Mouse (Mus musculus): ENCODE measurements at regions not wholly inside any gene's neighbourhood (a gene's known extent, or its start where the extent isn't known, plus 50 kb on each side); places are given as distances from the start of the nearest gene placed in this dataset.
A peak's percentile ranks its signal among the peaks of the same experiment; 100 is the strongest.

DNA sequence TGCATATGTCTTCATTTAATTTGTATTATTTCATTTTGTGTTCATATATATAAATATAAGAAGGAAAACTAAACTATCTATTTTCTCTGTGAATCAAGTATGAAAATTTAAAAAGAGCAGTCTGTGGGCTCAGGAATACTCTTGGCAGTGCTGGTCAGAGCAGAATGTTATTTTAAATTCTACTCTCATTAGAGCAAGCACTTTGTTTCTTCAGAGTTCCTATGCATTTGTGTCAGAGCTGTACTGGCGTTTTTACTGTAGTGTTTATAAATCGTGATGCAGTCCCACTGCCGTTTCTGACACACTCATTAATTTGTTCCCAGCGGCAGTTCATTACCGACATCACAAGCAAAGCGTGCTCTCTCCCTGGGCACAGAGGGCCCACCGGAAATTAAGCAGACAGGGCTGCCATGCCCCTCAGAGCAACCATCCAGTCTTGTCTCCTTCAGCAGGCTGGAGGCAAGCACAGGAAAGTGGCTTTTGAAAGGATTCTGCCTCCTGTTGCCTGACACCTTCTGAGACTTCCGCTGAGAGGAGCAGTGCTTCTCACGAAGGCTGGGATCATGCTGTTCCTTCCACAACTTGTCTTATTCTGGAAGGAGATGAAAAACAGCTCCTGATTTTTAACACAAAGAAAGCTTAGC lies 272.8 kb upstream of the Sptlc3 start:
- Histone ChIP-seq H3K27ac (ENCODE audit: low read depth) (peak overlapping the region; percentile 48; the same call in 1 of the 2 replicates), H3K36me3 (ENCODE audit: insufficient read depth) (no peaks in the 10 kb centered on the region), H3K27me3 (ENCODE audit: insufficient read depth, low read length) (no peaks in the 10 kb centered on the region), H3K4me2 (peak overlapping the region; percentile 47), H3K9me3 (ENCODE audit: low read depth, low read length) (no peaks in the 10 kb centered on the region), H3K4me3 (ENCODE audit: low read depth, low read length) (no peak overlapping the region), H3K9ac (no peak overlapping the region; the same call in 1 of the 2 replicates), H3K4me1 (ENCODE audit: insufficient read depth) (no peaks in the 10 kb centered on the region)
- DNase-seq (peak; percentile 70), ATAC-seq (ENCODE audit: insufficient read depth) (peak; percentile 87)
- no peak for TF ChIP-seq CTCF (IDR thresholded peaks at IDR 0.05; ENCODE audit: low read depth)
- WGBS: 19% methylated on average over 9 of the region's 9 CpGs

DNA sequence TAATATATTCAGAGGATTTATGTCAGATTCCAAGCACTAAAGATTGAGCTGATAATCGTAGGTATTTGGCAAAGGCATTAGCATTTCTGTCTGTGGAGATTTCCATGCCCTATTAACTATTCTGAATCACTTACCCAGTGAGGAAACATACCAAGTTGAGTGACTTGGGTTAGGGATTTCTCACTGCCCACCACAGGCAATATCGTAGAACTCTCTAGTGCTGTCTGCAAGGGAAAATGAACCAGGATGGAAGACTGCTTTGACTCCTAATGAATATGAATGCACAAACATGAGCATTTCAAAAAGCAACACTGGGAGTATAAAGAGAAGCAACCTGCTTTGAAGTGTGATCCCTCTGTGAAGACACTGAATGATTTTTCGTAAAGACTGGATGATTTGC lies 263.3 kb upstream of the Sptlc3 start:
- H3K4me2 ChIP-seq: no peak overlapping the region
- H3K4me3 ChIP-seq (ENCODE audit: low read depth, low read length): no peak overlapping the region
- ATAC-seq (ENCODE audit: insufficient read depth): no peak
- H3K9ac ChIP-seq: no peak overlapping the region
- H3K9me3 ChIP-seq (ENCODE audit: low read depth, low read length): no peaks in the 10 kb centered on the region
- no peak overlapping the region for H3K27ac ChIP-seq (ENCODE audit: low read depth)
- no peaks in the 10 kb centered on the region for H3K4me1 ChIP-seq (ENCODE audit: insufficient read depth)
- no peaks in the 10 kb centered on the region for H3K36me3 ChIP-seq (ENCODE audit: insufficient read depth)
- WGBS: 68% methylated on average over 3 of the region's 3 CpGs
- DNase-seq: no peak
- no peaks in the 10 kb centered on the region for H3K27me3 ChIP-seq (ENCODE audit: insufficient read depth, low read length)
- TF ChIP-seq CTCF (IDR thresholded peaks at IDR 0.05; ENCODE audit: low read depth): no peak

DNA sequence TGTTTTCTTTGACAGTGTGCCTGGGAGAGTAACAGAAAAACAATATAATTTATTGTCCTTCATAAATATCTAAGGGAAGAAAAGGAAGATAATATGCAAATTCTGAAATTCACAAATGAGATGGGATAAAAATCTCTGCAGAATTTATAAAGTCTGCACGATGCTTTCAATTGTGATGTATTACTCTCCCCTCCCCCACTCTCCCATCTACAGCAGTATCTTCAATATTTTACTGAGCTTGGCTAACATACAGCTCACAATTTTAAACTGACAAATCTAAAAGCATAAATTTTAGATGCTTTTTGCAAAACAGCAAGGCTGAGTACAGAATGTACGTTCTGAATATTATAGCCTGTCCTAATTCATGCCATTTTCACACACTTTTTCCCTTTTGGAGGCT lies 243.6 kb upstream of the Sptlc3 start:
- TF ChIP-seq CTCF (IDR thresholded peaks at IDR 0.05; ENCODE audit: low read depth): no peak
- Histone ChIP-seq H3K9me3 (ENCODE audit: low read depth, low read length) (no peaks in the 10 kb centered on the region), H3K36me3 (ENCODE audit: insufficient read depth) (no peaks in the 10 kb centered on the region), H3K27ac (ENCODE audit: low read depth) (no peak overlapping the region), H3K4me1 (ENCODE audit: insufficient read depth) (no peaks in the 10 kb centered on the region), H3K27me3 (ENCODE audit: insufficient read depth, low read length) (no peaks in the 10 kb centered on the region), H3K9ac (no peak overlapping the region), H3K4me3 (ENCODE audit: low read depth, low read length) (no peak overlapping the region), H3K4me2 (no peak overlapping the region)
- ATAC-seq (ENCODE audit: insufficient read depth) (no peak), DNase-seq (no peak)
- 54% methylated on average over 2 of the region's 2 CpGs for WGBS

DNA sequence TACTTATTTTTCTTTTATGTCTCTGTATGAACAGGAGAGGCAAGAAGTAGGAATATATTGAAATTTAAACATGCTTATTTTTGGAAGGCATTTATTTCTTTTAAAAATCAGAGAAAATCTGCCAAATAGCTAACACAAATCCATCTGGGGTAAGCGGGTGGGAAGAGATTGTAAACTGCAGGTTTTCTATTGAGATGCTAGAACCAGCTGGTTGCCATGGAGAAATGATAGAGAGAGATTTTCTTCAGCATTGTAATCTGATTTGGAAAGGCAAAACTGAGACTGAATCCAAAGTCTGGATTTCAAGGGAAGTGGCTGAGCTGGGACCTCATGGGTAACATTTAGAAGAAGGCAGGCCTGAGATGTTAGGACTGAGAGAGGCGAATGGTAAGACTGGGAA lies 226.6 kb upstream of the Sptlc3 start:
- WGBS: 80% methylated on average over 2 of the region's 2 CpGs
- no peaks in the 10 kb centered on the region for H3K9me3 ChIP-seq (ENCODE audit: low read depth, low read length)
- H3K36me3 ChIP-seq (ENCODE audit: insufficient read depth): no peaks in the 10 kb centered on the region
- no peak for DNase-seq
- ATAC-seq (ENCODE audit: insufficient read depth): no peak
- no peaks in the 10 kb centered on the region for H3K4me1 ChIP-seq (ENCODE audit: insufficient read depth)
- no peak overlapping the region for H3K27ac ChIP-seq (ENCODE audit: low read depth)
- no peaks in the 10 kb centered on the region for H3K27me3 ChIP-seq (ENCODE audit: insufficient read depth, low read length)
- no peak overlapping the region for H3K9ac ChIP-seq
- TF ChIP-seq CTCF (IDR thresholded peaks at IDR 0.05; ENCODE audit: low read depth): no peak
- no peak overlapping the region for H3K4me2 ChIP-seq
- H3K4me3 ChIP-seq (ENCODE audit: low read depth, low read length): no peak overlapping the region

DNA sequence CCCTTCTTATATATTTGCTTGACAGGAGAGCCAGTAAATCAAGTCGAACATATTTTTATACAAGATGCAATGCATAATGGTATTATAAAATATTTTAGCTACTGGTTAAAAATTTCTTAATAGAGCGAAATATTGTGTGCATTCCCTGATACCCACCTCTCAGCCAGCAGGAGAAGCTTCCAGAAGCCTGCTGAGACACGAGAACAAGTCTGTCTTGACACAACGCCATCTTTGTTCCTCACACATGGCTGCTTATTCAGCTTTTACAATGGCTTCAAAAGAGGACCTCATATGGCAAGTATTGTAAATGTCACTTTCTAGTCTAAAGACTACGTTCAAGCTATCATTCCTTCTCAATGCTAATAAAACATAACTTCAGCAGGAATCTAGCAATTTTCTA lies 217.1 kb upstream of the Sptlc3 start:
- Histone ChIP-seq H3K9ac (no peak overlapping the region), H3K36me3 (ENCODE audit: insufficient read depth) (no peaks in the 10 kb centered on the region), H3K9me3 (ENCODE audit: low read depth, low read length) (no peaks in the 10 kb centered on the region), H3K4me3 (ENCODE audit: low read depth, low read length) (no peak overlapping the region), H3K4me1 (ENCODE audit: insufficient read depth) (no peaks in the 10 kb centered on the region), H3K27ac (ENCODE audit: low read depth) (no peak overlapping the region), H3K27me3 (ENCODE audit: insufficient read depth, low read length) (no peaks in the 10 kb centered on the region), H3K4me2 (no peak overlapping the region)
- DNase-seq (no peak), ATAC-seq (ENCODE audit: insufficient read depth) (no peak)
- no peak for TF ChIP-seq CTCF (IDR thresholded peaks at IDR 0.05; ENCODE audit: low read depth)
- 59% methylated on average over 5 of the region's 5 CpGs for WGBS

DNA sequence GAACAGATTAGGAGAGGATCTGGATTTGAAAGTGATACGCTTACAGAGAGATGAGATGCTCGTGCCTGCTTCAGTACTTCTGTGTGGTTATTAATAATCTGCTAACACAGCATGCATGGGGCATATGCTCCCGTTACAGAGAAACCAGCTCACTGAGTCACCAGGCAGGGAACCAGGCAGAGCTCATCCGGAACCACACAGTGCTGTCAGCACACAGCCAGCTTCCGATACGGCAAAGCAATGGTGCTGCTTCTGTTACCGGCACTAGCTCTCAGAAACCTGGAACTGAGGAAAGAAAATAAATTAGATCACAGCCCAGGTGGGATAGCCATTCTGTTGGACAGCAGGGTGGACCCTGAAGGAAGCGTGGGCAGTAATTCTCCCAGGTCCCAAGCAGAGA lies 216.1 kb upstream of the Sptlc3 start:
- no peak overlapping the region for H3K27ac ChIP-seq (ENCODE audit: low read depth)
- WGBS: 89% methylated on average over 8 of the region's 8 CpGs
- H3K9ac ChIP-seq: no peak overlapping the region
- no peaks in the 10 kb centered on the region for H3K36me3 ChIP-seq (ENCODE audit: insufficient read depth)
- no peak overlapping the region for H3K4me2 ChIP-seq
- H3K27me3 ChIP-seq (ENCODE audit: insufficient read depth, low read length): no peaks in the 10 kb centered on the region
- no peak for DNase-seq
- no peak for ATAC-seq (ENCODE audit: insufficient read depth)
- no peak overlapping the region for H3K4me3 ChIP-seq (ENCODE audit: low read depth, low read length)
- no peak for TF ChIP-seq CTCF (IDR thresholded peaks at IDR 0.05; ENCODE audit: low read depth)
- no peaks in the 10 kb centered on the region for H3K4me1 ChIP-seq (ENCODE audit: insufficient read depth)
- H3K9me3 ChIP-seq (ENCODE audit: low read depth, low read length): no peaks in the 10 kb centered on the region

DNA sequence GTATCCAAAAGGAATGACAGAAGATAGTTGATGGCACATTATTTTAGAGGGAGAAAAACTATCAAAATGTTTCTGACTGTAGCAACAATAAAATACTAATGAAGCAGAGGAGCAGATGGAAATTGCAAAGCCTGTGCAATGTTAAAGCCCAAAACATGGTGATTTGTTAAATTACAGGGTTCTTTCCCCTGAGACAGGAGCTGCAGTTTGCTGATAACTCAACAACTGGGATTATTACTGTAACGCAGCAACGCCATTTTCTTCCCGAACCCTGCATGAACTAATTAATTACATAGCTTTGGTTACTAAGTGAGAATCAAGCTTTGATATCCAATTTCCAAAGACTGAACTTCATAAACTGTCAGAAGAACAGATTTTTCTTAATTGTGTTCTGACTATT lies 212.7 kb upstream of the Sptlc3 start:
- Histone ChIP-seq H3K27ac (ENCODE audit: low read depth) (no peak overlapping the region), H3K27me3 (ENCODE audit: insufficient read depth, low read length) (no peaks in the 10 kb centered on the region), H3K9me3 (ENCODE audit: low read depth, low read length) (no peaks in the 10 kb centered on the region), H3K9ac (no peak overlapping the region), H3K4me1 (ENCODE audit: insufficient read depth) (no peaks in the 10 kb centered on the region), H3K36me3 (ENCODE audit: insufficient read depth) (no peaks in the 10 kb centered on the region), H3K4me3 (ENCODE audit: low read depth, low read length) (no peak overlapping the region), H3K4me2 (no peak overlapping the region)
- DNase-seq (no peak), ATAC-seq (ENCODE audit: insufficient read depth) (no peak)
- 68% methylated on average over 3 of the region's 3 CpGs for WGBS
- no peak for TF ChIP-seq CTCF (IDR thresholded peaks at IDR 0.05; ENCODE audit: low read depth)

DNA sequence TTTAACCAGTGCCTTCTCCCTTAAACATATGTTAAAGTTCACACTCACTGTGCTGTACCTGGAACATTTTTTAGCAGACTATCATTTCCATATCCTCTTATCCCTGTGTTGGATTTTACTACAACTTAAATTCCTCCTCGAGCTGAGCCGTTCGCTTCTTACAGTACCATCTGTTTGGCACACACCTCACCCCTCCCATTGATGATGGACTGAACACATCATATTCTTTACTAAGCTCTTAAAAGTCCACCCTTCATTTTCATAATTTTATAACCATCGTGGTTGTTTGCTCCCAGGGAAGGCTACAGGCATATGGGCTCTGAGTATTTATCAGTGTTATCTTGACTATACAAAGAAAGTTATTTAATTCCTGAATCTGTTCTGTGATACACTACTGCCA lies 209.4 kb upstream of the Sptlc3 start:
- 76% methylated on average over 4 of the region's 4 CpGs for WGBS
- H3K4me3 ChIP-seq (ENCODE audit: low read depth, low read length): no peak overlapping the region
- no peaks in the 10 kb centered on the region for H3K36me3 ChIP-seq (ENCODE audit: insufficient read depth)
- TF ChIP-seq CTCF (IDR thresholded peaks at IDR 0.05; ENCODE audit: low read depth): no peak
- H3K4me1 ChIP-seq (ENCODE audit: insufficient read depth): no peaks in the 10 kb centered on the region
- H3K9me3 ChIP-seq (ENCODE audit: low read depth, low read length): no peaks in the 10 kb centered on the region
- no peaks in the 10 kb centered on the region for H3K27me3 ChIP-seq (ENCODE audit: insufficient read depth, low read length)
- H3K4me2 ChIP-seq: no peak overlapping the region
- ATAC-seq (ENCODE audit: insufficient read depth): no peak
- H3K9ac ChIP-seq: no peak overlapping the region
- no peak for DNase-seq
- no peak overlapping the region for H3K27ac ChIP-seq (ENCODE audit: low read depth)

All from lung, embryonic 14.5 days (tissue).